Mouse (Mus musculus) embryo, embryonic 10.5 days (tissue): ENCODE results near the gene Nuak1.

ENCODE experiments used
- DNase-seq: peaks from one replicate; pipeline ENCODE4 v3.0.0-alpha.2; 2015; ENCODE audit warnings: low spot score

The Nuak1 gene

DNA sequence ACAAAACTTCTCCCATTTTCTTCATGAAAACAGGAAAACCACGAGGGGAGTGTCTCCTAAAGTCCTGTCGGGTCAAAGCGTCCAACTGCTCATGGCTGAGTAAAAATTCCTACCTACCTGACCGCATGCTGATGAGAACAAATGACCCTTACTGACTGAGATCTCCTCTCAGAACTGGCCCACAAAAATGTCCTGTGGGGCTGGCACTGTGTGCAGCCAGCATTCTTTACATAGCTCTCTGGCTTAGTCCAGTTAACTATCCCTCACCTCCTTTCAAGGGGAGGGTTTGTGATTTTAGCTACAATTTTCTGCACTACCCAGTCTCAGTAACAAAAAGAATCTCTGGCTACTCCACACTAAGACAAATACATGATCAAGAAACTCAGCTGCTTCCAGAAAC lies 100.9 kb downstream of the Nuak1 start:
- DNase-seq = no peak

DNA sequence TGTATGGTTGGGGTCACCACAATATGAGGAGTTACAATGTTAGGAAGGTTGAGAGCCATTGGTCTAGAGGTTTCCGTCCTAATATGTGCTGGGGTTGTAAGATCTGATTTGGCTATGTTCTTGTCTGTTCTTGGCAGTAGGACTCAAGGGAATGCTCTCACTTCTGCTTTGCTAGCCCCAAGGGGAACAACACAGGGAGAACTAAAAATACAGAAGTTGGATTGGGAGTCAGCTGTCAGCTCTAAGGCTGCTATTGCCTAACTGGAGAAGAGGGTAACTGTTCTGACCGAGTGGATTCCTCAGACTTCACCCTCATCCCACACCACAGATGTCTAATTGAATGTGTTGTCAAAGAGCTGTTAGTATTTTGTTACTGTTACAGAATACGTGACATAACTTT lies 101.6 kb downstream of the Nuak1 start:
- DNase-seq = no peak

- no peak for DNase-seq
Measured at GRCm38 (mm10) chr10:84335441-84335840, 105.0 kb downstream of the Nuak1 start.

- DNase-seq = no peak
Measured at GRCm38 (mm10) chr10:84329822-84330221, 110.6 kb downstream of the Nuak1 start.

- no peak for DNase-seq
Measured at GRCm38 (mm10) chr10:84329336-84329735, 111.1 kb downstream of the Nuak1 start.

- DNase-seq = no peak
Measured at GRCm38 (mm10) chr10:84324018-84324417, 116.4 kb downstream of the Nuak1 start.
